Mouse (Mus musculus) midbrain, postnatal 0 days (tissue): ENCODE results near the gene Pou6f1. TPM values are rescaled to one million over a fixed set of nuclear protein-coding genes. Genes with fewer than 3 reads are reported as not detected.

Experiments used
- ATAC-seq: fragments of 200-750 bp; cut with Nextera tagmentation; 2 replicates; pipeline ENCODE4 v1.8.0; 2017; ENCODE audit warnings: moderate number of reproducible peaks, mild to moderate bottlenecking, moderate TSS enrichment, moderate library complexity; ENCODE audit not compliant: low FRiP score
- DNase-seq: peaks from one replicate; pipeline ENCODE4 v3.0.0-alpha.2; 2015; ENCODE audit warnings: low spot score
- H3K27ac ChIP-seq: fragments of 300-500 bp; sonication (generic); 2 replicates; pipeline ENCODE4 v1.5.1; 2014; ENCODE audit warnings: low read depth, mild to moderate bottlenecking, low read length, mixed read lengths
- H3K27me3 ChIP-seq: fragments of 300-500 bp; sonication (generic); 2 replicates; pipeline ENCODE4 v1.6.1; 2014; ENCODE audit warnings: low read length, control low read depth, mixed read lengths; ENCODE audit not compliant: insufficient read depth
- H3K36me3 ChIP-seq: fragments of 300-500 bp; sonication (generic); 2 replicates; pipeline ENCODE4 v1.6.1; 2014; ENCODE audit warnings: low read length, control low read depth, mixed read lengths; ENCODE audit not compliant: insufficient read depth
- H3K4me1 ChIP-seq: fragments of 300-500 bp; sonication (generic); 2 replicates; pipeline ENCODE4 v1.6.1; 2014; ENCODE audit warnings: mild to moderate bottlenecking, control low read depth, antibody characterized with exemption, low read length, mixed read lengths; ENCODE audit not compliant: insufficient read depth
- H3K4me2 ChIP-seq: fragments of 300-500 bp; sonication (generic); 2 replicates; pipeline ENCODE4 v1.6.1; 2014; ENCODE audit warnings: low read depth, mild to moderate bottlenecking, low read length, mixed read lengths; ENCODE audit not compliant: poor library complexity, severe bottlenecking
- H3K4me3 ChIP-seq: fragments of 300-500 bp; sonication (generic); 2 replicates; pipeline ENCODE4 v1.5.1; 2014; ENCODE audit warnings: low read depth, mild to moderate bottlenecking, low read length, moderate library complexity
- H3K9ac ChIP-seq: fragments of 300-500 bp; sonication (generic); replicated peaks from 2 replicates; pipeline ENCODE4 v1.6.1; 2014; ENCODE audit warnings: mild to moderate bottlenecking, low read length, moderate library complexity, mixed read lengths; ENCODE audit not compliant: poor library complexity, severe bottlenecking
- H3K9me3 ChIP-seq: fragments of 300-500 bp; sonication (generic); 2 replicates; pipeline ENCODE4 v1.6.1; 2016; ENCODE audit warnings: low read length, control low read depth
- CTCF ChIP-seq: IDR thresholded peaks from 2 replicates; pipeline ENCODE4 v1.5.1; 2016; ENCODE audit warnings: antibody characterized with exemption, mild to moderate bottlenecking
- WGBS: fragments of 180-500 bp; shearing (Covaris S2); extraction: QIAGEN DNeasy Blood & Tissue Kit; methylation state at CpG from one replicate; pipeline ENCODE4 v1.1.7; 2014; 5-methylcytosine and 5-hydroxymethylcytosine counted together
- polyA plus RNA-seq: library from polyadenylated mRNA; unstranded; fragments of >200 nt; fragmentation: Nextera tagmentation; extraction: Ambion mirVana; gene quantifications from 2 replicates; pipeline ENCODE4 v1.2.1, GENCODE M21; 2015
- total RNA-seq: library from RNA; depleted of rRNA; stranded (reverse); fragments of >200 nt; gene quantifications from 2 replicates; pipeline ENCODE4 v1.2.3, GENCODE M21; 2014

Pou6f1 gene
- total and polyA plus RNA-seq, 2 experiments from 2014 or later = 30.6 to 111 TPM

- Histone ChIP-seq H3K4me1 (0 out of 2 replicates have a peak, but pooled peaks cover 4% of the 10 kb centered on the region), H3K4me3 (peak within 1 kb of the TSS; percentile 85), H3K9me3 (no peaks in the 10 kb centered on the region), H3K27me3 (no peaks in the 10 kb centered on the region), H3K27ac (peak within 1 kb of the TSS; percentile 96), H3K4me2 (peak within 1 kb of the TSS; percentile 91), H3K36me3 (peaks cover 15% of the 10 kb centered on the region), H3K9ac (peak within 1 kb of the TSS; percentile 89)
- peak; percentile 56 for TF ChIP-seq CTCF
- ATAC-seq = peak; percentile 92
- under 1% methylated on average over 64 of the region's 99 CpGs for WGBS
- DNase-seq = peak; percentile 97
These were observed 15.4 kb upstream of the Pou6f1 start, which contains the start of gene Dazap2 for GRCm38 (mm10) chr15:100614996-100615824. Gene Dazap2 (plus strand): TSS chr15:100615349.

GRCm38 (mm10) chr15:100614218-100614995 lies 14.6 kb upstream of the Pou6f1 start:
- Histone ChIP-seq H3K27me3 (no peaks in the 10 kb centered on the region), H3K9ac (peak overlapping the region; percentile 89), H3K36me3 (peaks cover 10% of the 10 kb centered on the region), H3K27ac (peak overlapping the region; percentile 96), H3K9me3 (no peaks in the 10 kb centered on the region), H3K4me1 (0 out of 2 replicates have a peak, but pooled peaks cover 4% of the 10 kb centered on the region), H3K4me2 (peak overlapping the region; percentile 91), H3K4me3 (peak overlapping the region; percentile 85)
- no peak for TF ChIP-seq CTCF
- ATAC-seq (peak; percentile 7; the same call in 1 of the 2 replicates), DNase-seq (peak; percentile 48)
- WGBS = 10% methylated on average over 43 of the region's 43 CpGs

GRCm38 (mm10) chr15:100613584-100613983 lies 13.8 kb upstream of the Pou6f1 start:
- no peak overlapping the region; the same call in 1 of the 2 replicates for H3K27ac ChIP-seq
- H3K4me1 ChIP-seq = 0 out of 2 replicates have a peak, but pooled peaks cover 4% of the 10 kb centered on the region
- H3K27me3 ChIP-seq = no peaks in the 10 kb centered on the region
- H3K9ac ChIP-seq = no peak overlapping the region
- H3K4me2 ChIP-seq = peak overlapping the region; percentile 38
- peak; percentile 79 for DNase-seq
- no peak overlapping the region for H3K4me3 ChIP-seq
- peak; percentile 91 for TF ChIP-seq CTCF
- ATAC-seq = no peak
- 8% methylated on average over 16 of the region's 16 CpGs for WGBS
- no peaks in the 10 kb centered on the region for H3K9me3 ChIP-seq
- H3K36me3 ChIP-seq = peaks cover 6% of the 10 kb centered on the region

- Histone ChIP-seq H3K4me3 (no peak overlapping the region), H3K36me3 (no peaks in the 10 kb centered on the region), H3K9ac (no peak overlapping the region), H3K27ac (no peak overlapping the region), H3K27me3 (no peaks in the 10 kb centered on the region), H3K9me3 (no peaks in the 10 kb centered on the region), H3K4me1 (0 out of 2 replicates have a peak, but pooled peaks cover 4% of the 10 kb centered on the region), H3K4me2 (no peak overlapping the region)
- TF ChIP-seq CTCF = peak; percentile 42
- DNase-seq (no peak), ATAC-seq (no peak)
- WGBS = 69% methylated on average over 2 of the region's 2 CpGs
These were observed 12.6 kb upstream of the Pou6f1 start for GRCm38 (mm10) chr15:100612432-100612831.

- Histone ChIP-seq H3K36me3 (no peaks in the 10 kb centered on the region), H3K27me3 (no peaks in the 10 kb centered on the region), H3K9ac (no peak overlapping the region), H3K27ac (no peak overlapping the region), H3K4me3 (no peak overlapping the region), H3K4me2 (no peak overlapping the region), H3K4me1 (0 out of 2 replicates have a peak, but pooled peaks cover 4% of the 10 kb centered on the region), H3K9me3 (no peaks in the 10 kb centered on the region)
- no peak for TF ChIP-seq CTCF
- 89% methylated on average over 7 of the region's 7 CpGs for WGBS
- no peak for DNase-seq
- ATAC-seq = no peak
These were observed 12.2 kb upstream of the Pou6f1 start for GRCm38 (mm10) chr15:100611951-100612350.
